Mouse (Mus musculus) midbrain, embryonic 16.5 days (tissue): ENCODE measurements at regions not wholly inside any gene's neighbourhood (a gene's known extent, or its start where the extent isn't known, plus 50 kb on each side); places are given as distances from the start of the nearest gene placed in this dataset. TPM values are rescaled to one million over a fixed set of nuclear protein-coding genes. Genes with fewer than 3 reads are reported as not detected.

Experiments
- ATAC-seq: fragments of 200-750 bp; cut with Nextera tagmentation; 2 replicates; pipeline ENCODE4 v1.8.0; 2017; ENCODE audit warnings: moderate TSS enrichment
- H3K27ac ChIP-seq: fragments of 300-500 bp; sonication (generic); 2 replicates; pipeline ENCODE4 v1.5.1; 2014; ENCODE audit warnings: mild to moderate bottlenecking, low read length, mixed read lengths
- H3K27me3 ChIP-seq: fragments of 300-500 bp; sonication (generic); 2 replicates; pipeline ENCODE4 v1.6.1; 2014; ENCODE audit warnings: low read depth, low read length, mixed read lengths; ENCODE audit not compliant: control insufficient read depth, insufficient read depth
- H3K36me3 ChIP-seq: fragments of 300-500 bp; sonication (generic); 2 replicates; pipeline ENCODE4 v1.6.1; 2014; ENCODE audit warnings: mild to moderate bottlenecking, low read length, moderate library complexity, mixed read lengths; ENCODE audit not compliant: control insufficient read depth, insufficient read depth
- H3K4me1 ChIP-seq: fragments of 300-500 bp; sonication (generic); 2 replicates; pipeline ENCODE4 v1.6.1; 2014; ENCODE audit warnings: mild to moderate bottlenecking, low read length, mixed read lengths; ENCODE audit not compliant: control insufficient read depth, insufficient read depth
- H3K4me2 ChIP-seq: fragments of 300-500 bp; sonication (generic); 2 replicates; pipeline ENCODE4 v1.6.1; 2014; ENCODE audit warnings: mild to moderate bottlenecking, low read length, mixed read lengths
- H3K4me3 ChIP-seq: fragments of 300-500 bp; sonication (generic); 2 replicates; pipeline ENCODE4 v1.5.1; 2014; ENCODE audit warnings: low read depth, mild to moderate bottlenecking, low read length, moderate library complexity, mixed read lengths
- H3K9ac ChIP-seq: fragments of 300-500 bp; sonication (generic); 2 replicates; pipeline ENCODE4 v1.6.1; 2014; ENCODE audit warnings: low read depth, low read length, mixed read lengths
- H3K9me3 ChIP-seq: fragments of 300-500 bp; sonication (generic); replicated peaks from 2 replicates; pipeline ENCODE4 v1.6.1; 2014; ENCODE audit warnings: mild to moderate bottlenecking, low read length, mixed read lengths; ENCODE audit not compliant: control insufficient read depth, poor library complexity, severe bottlenecking
- WGBS: fragments of 180-500 bp; shearing (Covaris S2); extraction: QIAGEN DNeasy Blood & Tissue Kit; methylation state at CpG from one replicate; pipeline ENCODE4 v1.1.7; 2014; 5-methylcytosine and 5-hydroxymethylcytosine counted together
- microRNA-seq: library from miRNA; unstranded; fragments of <30 nt; microRNA quantifications from one replicate; pipeline ENCODE4, GENCODE M21; 2017

GRCm38 (mm10) chr9:112307837-112308236 is 72.1 kb upstream of the Arpp21 start:
- Histone ChIP-seq H3K4me1 (no peaks in the 10 kb centered on the region), H3K9me3 (no peaks in the 10 kb centered on the region), H3K27ac (no peak overlapping the region), H3K36me3 (no peaks in the 10 kb centered on the region), H3K4me3 (no peak overlapping the region), H3K9ac (no peak overlapping the region), H3K27me3 (no peaks in the 10 kb centered on the region), H3K4me2 (no peak overlapping the region)
- ATAC-seq = no peak
- 76% methylated on average over 4 of the region's 4 CpGs for WGBS

- H3K36me3 ChIP-seq = no peaks in the 10 kb centered on the region
- no peaks in the 10 kb centered on the region for H3K27me3 ChIP-seq
- H3K4me1 ChIP-seq = no peaks in the 10 kb centered on the region
- no peak overlapping the region for H3K9ac ChIP-seq
- 80% methylated on average over 3 of the region's 3 CpGs for WGBS
- H3K9me3 ChIP-seq = no peaks in the 10 kb centered on the region; the same call in 1 of the 2 replicates
- H3K27ac ChIP-seq = no peak overlapping the region
- H3K4me3 ChIP-seq = no peak overlapping the region
- H3K4me2 ChIP-seq = no peak overlapping the region
- ATAC-seq = no peak
Observed at GRCm38 (mm10) chr9:112291875-112292274, 56.1 kb upstream of the Arpp21 start.

Small RNA genes in the stretch of these regions (microRNA-seq; reads per million reads assigned to microRNA genes)
- gene Gm27847 = not detected
